Mouse (Mus musculus): Measurements from ENCODE around the gene Bcas1.

Gene Bcas1

GRCm38 (mm10) chr2:170391994-170392393 is 35.7 kb downstream of the Bcas1 start:
- no peaks in the 10 kb centered on the region for H3K27me3 ChIP-seq (ENCODE audit: insufficient read depth, low read length)
- TF ChIP-seq CTCF (conservative IDR thresholded peaks at IDR 0.05; ENCODE audit: low read length) (no peak), NANOG (IDR thresholded peaks at IDR 0.05; ENCODE audit: borderline replicate concordance, low read length) (no peak), POU5F1 (IDR thresholded peaks at IDR 0.05; ENCODE audit: borderline replicate concordance, low read length) (no peak)
- no peaks in the 10 kb centered on the region for H3K36me3 ChIP-seq (ENCODE audit: insufficient read depth, low read length)
- H3K4me3 ChIP-seq (replicated peaks; ENCODE audit: low read length) = no peak overlapping the region
- peaks cover 9% of the 10 kb centered on the region for H3K9me3 ChIP-seq (ENCODE audit: low read length)
- H3K4me1 ChIP-seq (replicated peaks; ENCODE audit: low read depth, low read length) = no peaks in the 10 kb centered on the region

- Histone ChIP-seq H3K27me3 (ENCODE audit: insufficient read depth, low read length) (no peaks in the 10 kb centered on the region), H3K4me1 (replicated peaks; ENCODE audit: low read depth, low read length) (no peaks in the 10 kb centered on the region), H3K4me3 (replicated peaks; ENCODE audit: low read length) (no peak overlapping the region), H3K36me3 (ENCODE audit: insufficient read depth, low read length) (no peaks in the 10 kb centered on the region), H3K9me3 (ENCODE audit: low read length) (no peaks in the 10 kb centered on the region)
- no peak for TF ChIP-seq CTCF (conservative IDR thresholded peaks at IDR 0.05; ENCODE audit: low read length)
- TF ChIP-seq POU5F1 (IDR thresholded peaks at IDR 0.05; ENCODE audit: borderline replicate concordance, low read length) = no peak
- no peak for TF ChIP-seq NANOG (IDR thresholded peaks at IDR 0.05; ENCODE audit: borderline replicate concordance, low read length)
Observed at GRCm38 (mm10) chr2:170388320-170388719, 39.3 kb downstream of the Bcas1 start.

GRCm38 (mm10) chr2:170385556-170385955 is 42.1 kb downstream of the Bcas1 start:
- no peaks in the 10 kb centered on the region for H3K36me3 ChIP-seq (ENCODE audit: insufficient read depth, low read length)
- TF ChIP-seq NANOG (IDR thresholded peaks at IDR 0.05; ENCODE audit: borderline replicate concordance, low read length) = no peak
- H3K9me3 ChIP-seq (ENCODE audit: low read length) = no peaks in the 10 kb centered on the region
- H3K27me3 ChIP-seq (ENCODE audit: insufficient read depth, low read length) = no peaks in the 10 kb centered on the region
- no peak overlapping the region for H3K4me3 ChIP-seq (replicated peaks; ENCODE audit: low read length)
- H3K4me1 ChIP-seq (replicated peaks; ENCODE audit: low read depth, low read length) = no peaks in the 10 kb centered on the region

- Histone ChIP-seq H3K4me3 (replicated peaks; ENCODE audit: low read length) (no peak overlapping the region), H3K9me3 (ENCODE audit: low read length) (no peaks in the 10 kb centered on the region), H3K36me3 (ENCODE audit: insufficient read depth, low read length) (no peaks in the 10 kb centered on the region), H3K4me1 (replicated peaks; ENCODE audit: low read depth, low read length) (no peaks in the 10 kb centered on the region), H3K27me3 (ENCODE audit: insufficient read depth, low read length) (no peaks in the 10 kb centered on the region)
- TF ChIP-seq NANOG (IDR thresholded peaks at IDR 0.05; ENCODE audit: borderline replicate concordance, low read length) = no peak
- no peak for TF ChIP-seq CTCF (conservative IDR thresholded peaks at IDR 0.05; ENCODE audit: low read length)
- no peak for TF ChIP-seq POU5F1 (IDR thresholded peaks at IDR 0.05; ENCODE audit: borderline replicate concordance, low read length)
Observed at GRCm38 (mm10) chr2:170384770-170385169, 42.9 kb downstream of the Bcas1 start.

- Histone ChIP-seq H3K4me3 (replicated peaks; ENCODE audit: low read length) (no peak overlapping the region), H3K9me3 (ENCODE audit: low read length) (peaks cover 21% of the 10 kb centered on the region), H3K4me1 (replicated peaks; ENCODE audit: low read depth, low read length) (peaks cover 7% of the 10 kb centered on the region; the same call in 1 of the 2 replicates), H3K36me3 (ENCODE audit: insufficient read depth, low read length) (no peaks in the 10 kb centered on the region), H3K27me3 (ENCODE audit: insufficient read depth, low read length) (peaks cover 2% of the 10 kb centered on the region)
- no peak for TF ChIP-seq POU5F1 (IDR thresholded peaks at IDR 0.05; ENCODE audit: borderline replicate concordance, low read length)
- TF ChIP-seq CTCF (conservative IDR thresholded peaks at IDR 0.05; ENCODE audit: low read length) = no peak
- TF ChIP-seq NANOG (IDR thresholded peaks at IDR 0.05; ENCODE audit: borderline replicate concordance, low read length) = no peak
Observed at GRCm38 (mm10) chr2:170373391-170373790, 54.3 kb downstream of the Bcas1 start.

- Histone ChIP-seq H3K4me1 (replicated peaks; ENCODE audit: low read depth, low read length) (no peaks in the 10 kb centered on the region), H3K36me3 (ENCODE audit: insufficient read depth, low read length) (no peaks in the 10 kb centered on the region), H3K27me3 (ENCODE audit: insufficient read depth, low read length) (no peaks in the 10 kb centered on the region), H3K9me3 (ENCODE audit: low read length) (peaks cover 9% of the 10 kb centered on the region), H3K4me3 (replicated peaks; ENCODE audit: low read length) (no peak overlapping the region)
- TF ChIP-seq CTCF (conservative IDR thresholded peaks at IDR 0.05; ENCODE audit: low read length) (no peak), NANOG (IDR thresholded peaks at IDR 0.05; ENCODE audit: borderline replicate concordance, low read length) (no peak), POU5F1 (IDR thresholded peaks at IDR 0.05; ENCODE audit: borderline replicate concordance, low read length) (no peak)
Observed at GRCm38 (mm10) chr2:170365676-170366075, 62.0 kb downstream of the Bcas1 start.

GRCm38 (mm10) chr2:170365271-170365670 is 62.4 kb downstream of the Bcas1 start:
- Histone ChIP-seq H3K36me3 (ENCODE audit: insufficient read depth, low read length) (no peaks in the 10 kb centered on the region), H3K9me3 (ENCODE audit: low read length) (peaks cover 5% of the 10 kb centered on the region; the same call in 1 of the 2 replicates), H3K4me3 (replicated peaks; ENCODE audit: low read length) (no peak overlapping the region), H3K27me3 (ENCODE audit: insufficient read depth, low read length) (no peaks in the 10 kb centered on the region), H3K4me1 (replicated peaks; ENCODE audit: low read depth, low read length) (no peaks in the 10 kb centered on the region)
- no peak for TF ChIP-seq POU5F1 (IDR thresholded peaks at IDR 0.05; ENCODE audit: borderline replicate concordance, low read length)
- TF ChIP-seq NANOG (IDR thresholded peaks at IDR 0.05; ENCODE audit: borderline replicate concordance, low read length) = no peak

GRCm38 (mm10) chr2:170356667-170357374 is 70.8 kb downstream of the Bcas1 start:
- peak overlapping the region; percentile 66 for H3K4me3 ChIP-seq (replicated peaks; ENCODE audit: low read length)
- peaks cover 26% of the 10 kb centered on the region for H3K4me1 ChIP-seq (replicated peaks; ENCODE audit: low read depth, low read length)
- peaks cover 18% of the 10 kb centered on the region for H3K27me3 ChIP-seq (ENCODE audit: insufficient read depth, low read length)
- H3K9me3 ChIP-seq (ENCODE audit: low read length) = 0 out of 2 replicates have a peak, but pooled peaks cover 7% of the 10 kb centered on the region
- H3K36me3 ChIP-seq (ENCODE audit: insufficient read depth, low read length) = no peaks in the 10 kb centered on the region
- TF ChIP-seq NANOG (IDR thresholded peaks at IDR 0.05; ENCODE audit: borderline replicate concordance, low read length) (no peak), POU5F1 (IDR thresholded peaks at IDR 0.05; ENCODE audit: borderline replicate concordance, low read length) (no peak), CTCF (conservative IDR thresholded peaks at IDR 0.05; ENCODE audit: low read length) (peak; percentile 61)

GRCm38 (mm10) chr2:170354963-170355367 is 72.7 kb downstream of the Bcas1 start:
- Histone ChIP-seq H3K9me3 (ENCODE audit: low read length) (0 out of 2 replicates have a peak, but pooled peaks cover 7% of the 10 kb centered on the region), H3K4me3 (replicated peaks; ENCODE audit: low read length) (peak overlapping the region; percentile 46), H3K27me3 (ENCODE audit: insufficient read depth, low read length) (peaks cover 15% of the 10 kb centered on the region), H3K36me3 (ENCODE audit: insufficient read depth, low read length) (no peaks in the 10 kb centered on the region), H3K4me1 (replicated peaks; ENCODE audit: low read depth, low read length) (peaks cover 33% of the 10 kb centered on the region)
- TF ChIP-seq CTCF (conservative IDR thresholded peaks at IDR 0.05; ENCODE audit: low read length) (peak; percentile 95), POU5F1 (IDR thresholded peaks at IDR 0.05; ENCODE audit: borderline replicate concordance, low read length) (no peak)

Measured in E14TG2a.4 (cell line).